Mouse (Mus musculus) kidney, adult 2 months (tissue): ENCODE results near the gene Syne3.

Experiments used
- CTCF ChIP-seq: fragments of 200-500 bp; conservative IDR thresholded peaks from 2 replicates; pipeline ENCODE4 v1.5.1; 2011; ENCODE audit warnings: low read depth, mild to moderate bottlenecking, control low read depth, low read length, moderate library complexity, mixed read lengths; ENCODE audit not compliant: insufficient read depth, insufficient read length
- POLR2A ChIP-seq: fragments of 200-500 bp; IDR thresholded peaks from one replicate; pipeline ENCODE4 v1.6.1; 2011; ENCODE audit warnings: low read depth, low read length, control low read depth

DNA sequence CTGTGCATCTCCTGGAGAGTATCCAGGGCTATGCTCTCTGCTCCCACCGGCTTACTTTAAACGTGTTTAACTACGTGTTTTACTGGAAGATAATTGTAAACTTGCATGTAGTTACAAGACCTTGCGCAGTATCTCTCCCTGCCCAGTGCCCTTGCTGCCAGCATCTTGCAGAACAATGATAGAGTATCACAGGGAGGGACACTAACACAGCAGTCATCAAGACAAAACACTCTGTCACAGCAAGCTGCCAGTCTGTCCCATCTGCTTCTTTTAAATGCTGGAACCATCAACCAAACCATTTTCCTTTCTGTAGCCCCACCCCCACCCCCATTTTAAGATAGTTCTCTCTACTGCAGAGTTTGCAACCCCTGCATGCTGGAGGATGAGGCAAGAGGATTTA, 6.6 kb upstream of the Syne3 start:
- no peak for TF ChIP-seq CTCF
- TF ChIP-seq POLR2A, result no peak
